13 mouse cellular contexts compared by ENCODE assay signal in the genomic region with DNA sequence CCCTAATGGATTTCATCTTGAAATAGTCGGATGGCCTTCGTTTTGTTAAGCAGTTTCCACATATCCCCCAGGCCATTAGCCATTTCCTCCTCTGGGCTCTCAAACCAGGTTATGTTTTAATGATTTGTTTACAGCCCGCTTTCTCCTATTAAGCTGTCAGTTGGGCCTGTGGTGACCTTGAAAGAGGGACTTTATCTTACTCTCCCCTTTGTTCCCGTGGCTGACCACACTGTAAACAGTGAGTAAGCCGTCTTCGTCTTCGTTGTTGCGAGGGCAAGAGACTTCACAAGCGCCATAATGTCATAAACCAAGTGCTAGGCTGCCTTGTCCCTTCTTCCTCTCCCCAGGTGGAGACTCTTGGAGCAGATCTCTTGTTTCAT.
A peak's percentile ranks its signal among the peaks of the same experiment; 100 is the strongest.
DNase-seq lines count a peak whose midpoint lies in the region; ATAC-seq and TF ChIP-seq lines count a peak whose summit lies in the region.
"Had no signal": no experiment of that assay in that cellular context is flagged by ENCODE, and none has a peak within 500 bp of the region (broad histone marks: within the 10 kb centered on the region; RNA-seq: fewer than 3 reads in every experiment).

No protein-coding gene starts in this region.

- H3K9ac ChIP-seq in forebrain, embryonic 11.5 days (ENCODE audit: low read length) = no peak overlapping the region
- no peak overlapping the region for H3K9ac ChIP-seq in liver, embryonic 16.5 days (ENCODE audit: low read depth, low read length)
- H3K9ac ChIP-seq in limb, embryonic 12.5 days (replicated peaks) = no peak overlapping the region
- H3K9ac ChIP-seq: forebrain, embryonic 15.5 days; neural tube, embryonic 13.5 days had no signal

- in situ Hi-C loops in Patski (cut with MboI; ENCODE audit: low pct_unique_long_range_greater_than_20kb) = no loop called here

- no peak; the same call in 1 of the 2 replicates for ATAC-seq in forebrain, embryonic 11.5 days (replicated peaks; ENCODE audit: low FRiP score)
- ATAC-seq in liver, embryonic 16.5 days (ENCODE audit: low read depth) = peak; percentile 40; the same call in 1 of the 2 replicates
- peak; percentile 47 for ATAC-seq in Patski
- ATAC-seq in limb, embryonic 12.5 days (ENCODE audit: insufficient number of reproducible peaks, insufficient read depth, low FRiP score, low TSS enrichment, low read depth) = no peak
- ATAC-seq: forebrain, embryonic 15.5 days had no signal

- no peaks in the 10 kb centered on the region for H3K36me3 ChIP-seq in forebrain, embryonic 10.5 days (replicated peaks)
- no peaks in the 10 kb centered on the region for H3K36me3 ChIP-seq in forebrain, embryonic 11.5 days (ENCODE audit: control insufficient read depth, insufficient read depth, low read length)
- H3K36me3 ChIP-seq in liver, embryonic 16.5 days (ENCODE audit: control insufficient read depth, insufficient read depth) = no peaks in the 10 kb centered on the region
- no peaks in the 10 kb centered on the region for H3K36me3 ChIP-seq in limb, embryonic 12.5 days
- H3K36me3 ChIP-seq: forebrain, embryonic 15.5 days; neural tube, embryonic 13.5 days had no signal

- H3K9me3 ChIP-seq in forebrain, embryonic 10.5 days = no peaks in the 10 kb centered on the region
- H3K9me3 ChIP-seq in forebrain, embryonic 11.5 days (ENCODE audit: control insufficient read depth, low read length) = no peaks in the 10 kb centered on the region
- no peaks in the 10 kb centered on the region for H3K9me3 ChIP-seq in liver, embryonic 16.5 days (replicated peaks; ENCODE audit: control insufficient read depth, low read length)
- H3K9me3 ChIP-seq in limb, embryonic 12.5 days = no peaks in the 10 kb centered on the region
- H3K9me3 ChIP-seq: forebrain, embryonic 15.5 days; neural tube, embryonic 13.5 days had no signal

- DNase-seq in forebrain, embryonic 10.5 days (ENCODE audit: extremely low spot score, low spot score) = no peak
- DNase-seq in forebrain, embryonic 11.5 days (ENCODE audit: low spot score) = no peak
- DNase-seq in liver = no peak
- DNase-seq in Patski (ENCODE audit: low read depth, low spot score) = peak; percentile 49
- no peak for DNase-seq in thymus, postnatal 10 days (ENCODE audit: low spot score in 2 of 2)
- DNase-seq in left cerebral cortex, adult 11 months (ENCODE audit: low spot score) = no peak
- DNase-seq: adrenal gland, adult 8-10 months; cerebellum, adult 11 months; heart, postnatal 4 days had no signal

- POLR2A ChIA-PET in Patski (lab: Charles Lee) = no interaction called here

- no peak for TF ChIP-seq CTCF in Patski (IDR thresholded peaks at IDR 0.05)

- H3K4me1 ChIP-seq in forebrain, embryonic 10.5 days = peaks cover 67% of the 10 kb centered on the region
- peaks cover 6% of the 10 kb centered on the region; the same call in 1 of the 2 replicates for H3K4me1 ChIP-seq in forebrain, embryonic 11.5 days (replicated peaks; ENCODE audit: control insufficient read depth, insufficient read depth, low read length)
- H3K4me1 ChIP-seq in liver, embryonic 16.5 days (ENCODE audit: control insufficient read depth, low read depth, low read length) = no peaks in the 10 kb centered on the region; the same call in none of the 2 replicates
- peaks cover 59% of the 10 kb centered on the region for H3K4me1 ChIP-seq in limb, embryonic 12.5 days (replicated peaks)

- H3K27me3 ChIP-seq in forebrain, embryonic 10.5 days (ENCODE audit: poor library complexity, severe bottlenecking) = no peaks in the 10 kb centered on the region
- no peaks in the 10 kb centered on the region for H3K27me3 ChIP-seq in forebrain, embryonic 11.5 days (ENCODE audit: control insufficient read depth, insufficient read depth, low read length)
- no peaks in the 10 kb centered on the region for H3K27me3 ChIP-seq in liver, embryonic 16.5 days (ENCODE audit: control insufficient read depth, insufficient read depth, low read depth, low read length)
- H3K27me3 ChIP-seq in Patski = no peaks in the 10 kb centered on the region
- H3K27me3 ChIP-seq in limb, embryonic 12.5 days = no peaks in the 10 kb centered on the region
- H3K27me3 ChIP-seq: forebrain, embryonic 15.5 days; neural tube, embryonic 13.5 days had no signal

- CTCF ChIA-PET in Patski (lab: Charles Lee) = interaction anchor here (0.7 to 1.3 kb wide), 3 partner anchors 12 to 44 kb away, joined by 4 read pairs; no protein-coding TSS in a partner anchor

- 71% methylated on average over 9 of the region's 9 CpGs for WGBS in forebrain, embryonic 10.5 days
- WGBS in forebrain, embryonic 11.5 days = 58% methylated on average over 9 of the region's 9 CpGs
- WGBS in liver, embryonic 16.5 days (ENCODE audit: insufficient replicate concordance) = 31% methylated on average over 9 of the region's 9 CpGs
- WGBS in limb, embryonic 12.5 days = 22% methylated on average over 9 of the region's 9 CpGs

- no peak overlapping the region for H3K4me2 ChIP-seq in forebrain, embryonic 11.5 days (ENCODE audit: low read depth, low read length, severe bottlenecking)
- no peak overlapping the region for H3K4me2 ChIP-seq in liver, embryonic 16.5 days (ENCODE audit: low read depth, low read length)
- no peak overlapping the region for H3K4me2 ChIP-seq in limb, embryonic 12.5 days
- H3K4me2 ChIP-seq: forebrain, embryonic 15.5 days; neural tube, embryonic 13.5 days had no signal

- H3K27ac ChIP-seq in forebrain, embryonic 10.5 days = peak overlapping the region; percentile 48; the same call in 1 of the 2 replicates
- H3K27ac ChIP-seq in forebrain, embryonic 11.5 days (ENCODE audit: low read depth, low read length) = no peak overlapping the region
- H3K27ac ChIP-seq in liver, embryonic 16.5 days (ENCODE audit: low read length) = peak overlapping the region; percentile 29; the same call in 1 of the 2 replicates
- peak overlapping the region; percentile 53 for H3K27ac ChIP-seq in limb, embryonic 12.5 days
- H3K27ac ChIP-seq: forebrain, embryonic 15.5 days had no signal

- no peak overlapping the region for H3K4me3 ChIP-seq in forebrain, embryonic 10.5 days
- H3K4me3 ChIP-seq in forebrain, embryonic 11.5 days (ENCODE audit: low read depth, low read length) = no peak overlapping the region
- H3K4me3 ChIP-seq in liver, embryonic 16.5 days (ENCODE audit: low read depth, low read length) = no peak overlapping the region
- H3K4me3 ChIP-seq in limb, embryonic 12.5 days (replicated peaks) = no peak overlapping the region
- H3K4me3 ChIP-seq: forebrain, embryonic 15.5 days; neural tube, embryonic 13.5 days had no signal

Comparison
In these comparisons a context has a peak if more than half of its experiments do, and no peak if none do; other contexts are left out.
1. ATAC-seq: peak in liver, embryonic 16.5 days (single experiment) and Patski (single experiment); none in forebrain, embryonic 11.5 days (single experiment) and limb, embryonic 12.5 days (single experiment).